Mouse (Mus musculus): ENCODE measurements at regions not wholly inside any gene's neighbourhood (a gene's known extent, or its start where the extent isn't known, plus 50 kb on each side); places are given as distances from the start of the nearest gene placed in this dataset.

GRCm38 (mm10) chr6:116942696-116943095, 225.6 kb upstream of the Cxcl12 start:
- no peaks in the 10 kb centered on the region for H3K79me2 ChIP-seq (ENCODE audit: control insufficient read depth, insufficient read depth)
- no peak for TF ChIP-seq USF1 (IDR thresholded peaks at IDR 0.05; ENCODE audit: low read depth)

GRCm38 (mm10) chr6:116946083-116946732, 222.1 kb upstream of the Cxcl12 start:
- Histone ChIP-seq H3K36me3 (ENCODE audit: control insufficient read depth, insufficient read depth) (no peaks in the 10 kb centered on the region), H3K4me3 (ENCODE audit: insufficient read depth, poor library complexity, severe bottlenecking) (no peak overlapping the region), H3K79me2 (ENCODE audit: control insufficient read depth, insufficient read depth) (no peaks in the 10 kb centered on the region), H3K79me3 (ENCODE audit: low read depth) (no peaks in the 10 kb centered on the region), H3K27me3 (ENCODE audit: control insufficient read depth, insufficient read depth, insufficient read length) (peaks cover 6% of the 10 kb centered on the region), H3ac (ENCODE audit: control insufficient read depth, insufficient read length, low read depth) (no peak overlapping the region)
- no peak for TF ChIP-seq MAX (IDR thresholded peaks at IDR 0.05)
- TF ChIP-seq FOSL1 (IDR thresholded peaks at IDR 0.05; ENCODE audit: insufficient read depth, low read length, poor library complexity, severe bottlenecking): no peak
- no peak for TF ChIP-seq CTCF (IDR thresholded peaks at IDR 0.05; ENCODE audit: control insufficient read depth, insufficient read depth, insufficient read length)
- no peak for TF ChIP-seq CEBPB (IDR thresholded peaks at IDR 0.05; ENCODE audit: low read depth)
- TF ChIP-seq MYOG (IDR thresholded peaks at IDR 0.05; ENCODE audit: control insufficient read depth, extremely low read depth, insufficient read length): no peak
- no peak for TF ChIP-seq MYOD1 (IDR thresholded peaks at IDR 0.05; ENCODE audit: control insufficient read depth, insufficient read length, low read depth)
- TF ChIP-seq USF1 (IDR thresholded peaks at IDR 0.05; ENCODE audit: low read depth): no peak

More at GRCm38 (mm10) chr6:116942696-116943095, 225.6 kb upstream of the Cxcl12 start:
- no peaks in the 10 kb centered on the region for H3K79me3 ChIP-seq (ENCODE audit: low read depth)
- no peak overlapping the region for H3ac ChIP-seq (ENCODE audit: control insufficient read depth, insufficient read length, low read depth)
- no peak overlapping the region for H3K4me3 ChIP-seq (ENCODE audit: insufficient read depth, poor library complexity, severe bottlenecking)
- H3K36me3 ChIP-seq (ENCODE audit: control insufficient read depth, insufficient read depth): no peaks in the 10 kb centered on the region
- peaks cover 6% of the 10 kb centered on the region for H3K27me3 ChIP-seq (ENCODE audit: control insufficient read depth, insufficient read depth, insufficient read length)

GRCm38 (mm10) chr6:116959611-116960010, 208.7 kb upstream of the Cxcl12 start:
- TF ChIP-seq MYOD1 (IDR thresholded peaks at IDR 0.05; ENCODE audit: control insufficient read depth, insufficient read length, low read depth) (no peak), MAX (IDR thresholded peaks at IDR 0.05) (no peak), FOSL1 (IDR thresholded peaks at IDR 0.05; ENCODE audit: insufficient read depth, low read length, poor library complexity, severe bottlenecking) (no peak), USF1 (IDR thresholded peaks at IDR 0.05; ENCODE audit: low read depth) (no peak), CEBPB (IDR thresholded peaks at IDR 0.05; ENCODE audit: low read depth) (no peak), MYOG (IDR thresholded peaks at IDR 0.05; ENCODE audit: control insufficient read depth, extremely low read depth, insufficient read length) (no peak), CTCF (IDR thresholded peaks at IDR 0.05; ENCODE audit: control insufficient read depth, insufficient read depth, insufficient read length) (no peak)
- H3ac ChIP-seq (ENCODE audit: control insufficient read depth, insufficient read length, low read depth): no peak overlapping the region
- H3K79me2 ChIP-seq (ENCODE audit: control insufficient read depth, insufficient read depth): no peaks in the 10 kb centered on the region
- H3K4me3 ChIP-seq (ENCODE audit: insufficient read depth, poor library complexity, severe bottlenecking): no peak overlapping the region
- H3K36me3 ChIP-seq (ENCODE audit: control insufficient read depth, insufficient read depth): no peaks in the 10 kb centered on the region
- H3K27me3 ChIP-seq (ENCODE audit: control insufficient read depth, insufficient read depth, insufficient read length): peaks cover 13% of the 10 kb centered on the region
- no peaks in the 10 kb centered on the region for H3K79me3 ChIP-seq (ENCODE audit: low read depth)

GRCm38 (mm10) chr6:116960641-116961040, 207.7 kb upstream of the Cxcl12 start:
- no peaks in the 10 kb centered on the region for H3K79me2 ChIP-seq (ENCODE audit: control insufficient read depth, insufficient read depth)
- H3ac ChIP-seq (ENCODE audit: control insufficient read depth, insufficient read length, low read depth): no peak overlapping the region
- H3K79me3 ChIP-seq (ENCODE audit: low read depth): no peaks in the 10 kb centered on the region
- peaks cover 13% of the 10 kb centered on the region for H3K27me3 ChIP-seq (ENCODE audit: control insufficient read depth, insufficient read depth, insufficient read length)
- TF ChIP-seq CTCF (IDR thresholded peaks at IDR 0.05; ENCODE audit: control insufficient read depth, insufficient read depth, insufficient read length) (no peak), CEBPB (IDR thresholded peaks at IDR 0.05; ENCODE audit: low read depth) (no peak), MAX (IDR thresholded peaks at IDR 0.05) (no peak), USF1 (IDR thresholded peaks at IDR 0.05; ENCODE audit: low read depth) (no peak), FOSL1 (IDR thresholded peaks at IDR 0.05; ENCODE audit: insufficient read depth, low read length, poor library complexity, severe bottlenecking) (no peak), MYOG (IDR thresholded peaks at IDR 0.05; ENCODE audit: control insufficient read depth, extremely low read depth, insufficient read length) (no peak), MYOD1 (IDR thresholded peaks at IDR 0.05; ENCODE audit: control insufficient read depth, insufficient read length, low read depth) (no peak)
- no peaks in the 10 kb centered on the region for H3K36me3 ChIP-seq (ENCODE audit: control insufficient read depth, insufficient read depth)
- H3K4me3 ChIP-seq (ENCODE audit: insufficient read depth, poor library complexity, severe bottlenecking): no peak overlapping the region

- Histone ChIP-seq H3K27me3 (ENCODE audit: control insufficient read depth, insufficient read depth, insufficient read length) (no peaks in the 10 kb centered on the region), H3K4me3 (ENCODE audit: insufficient read depth, poor library complexity, severe bottlenecking) (no peak overlapping the region), H3ac (ENCODE audit: control insufficient read depth, insufficient read length, low read depth) (no peak overlapping the region), H3K36me3 (ENCODE audit: control insufficient read depth, insufficient read depth) (no peaks in the 10 kb centered on the region), H3K79me3 (ENCODE audit: low read depth) (no peaks in the 10 kb centered on the region), H3K79me2 (ENCODE audit: control insufficient read depth, insufficient read depth) (no peaks in the 10 kb centered on the region)
- TF ChIP-seq MAX (IDR thresholded peaks at IDR 0.05) (no peak), MYOD1 (IDR thresholded peaks at IDR 0.05; ENCODE audit: control insufficient read depth, insufficient read length, low read depth) (no peak), FOSL1 (IDR thresholded peaks at IDR 0.05; ENCODE audit: insufficient read depth, low read length, poor library complexity, severe bottlenecking) (no peak), CEBPB (IDR thresholded peaks at IDR 0.05; ENCODE audit: low read depth) (no peak), CTCF (IDR thresholded peaks at IDR 0.05; ENCODE audit: control insufficient read depth, insufficient read depth, insufficient read length) (no peak), MYOG (IDR thresholded peaks at IDR 0.05; ENCODE audit: control insufficient read depth, extremely low read depth, insufficient read length) (no peak), USF1 (IDR thresholded peaks at IDR 0.05; ENCODE audit: low read depth) (no peak)
These were observed 201.9 kb upstream of the Cxcl12 start for GRCm38 (mm10) chr6:116966436-116966835.

GRCm38 (mm10) chr6:116969381-116969910, 198.9 kb upstream of the Cxcl12 start:
- Histone ChIP-seq H3K36me3 (ENCODE audit: control insufficient read depth, insufficient read depth) (no peaks in the 10 kb centered on the region), H3ac (ENCODE audit: control insufficient read depth, insufficient read length, low read depth) (no peak overlapping the region), H3K4me3 (ENCODE audit: insufficient read depth, poor library complexity, severe bottlenecking) (no peak overlapping the region), H3K27me3 (ENCODE audit: control insufficient read depth, insufficient read depth, insufficient read length) (no peaks in the 10 kb centered on the region), H3K79me2 (ENCODE audit: control insufficient read depth, insufficient read depth) (no peaks in the 10 kb centered on the region), H3K79me3 (ENCODE audit: low read depth) (no peaks in the 10 kb centered on the region)
- TF ChIP-seq MAX (IDR thresholded peaks at IDR 0.05) (no peak), FOSL1 (IDR thresholded peaks at IDR 0.05; ENCODE audit: insufficient read depth, low read length, poor library complexity, severe bottlenecking) (no peak), USF1 (IDR thresholded peaks at IDR 0.05; ENCODE audit: low read depth) (no peak), CEBPB (IDR thresholded peaks at IDR 0.05; ENCODE audit: low read depth) (no peak), MYOD1 (IDR thresholded peaks at IDR 0.05; ENCODE audit: control insufficient read depth, insufficient read length, low read depth) (no peak), CTCF (IDR thresholded peaks at IDR 0.05; ENCODE audit: control insufficient read depth, insufficient read depth, insufficient read length) (no peak), MYOG (IDR thresholded peaks at IDR 0.05; ENCODE audit: control insufficient read depth, extremely low read depth, insufficient read length) (no peak)
